Mouse (Mus musculus): ENCODE measurements around the gene Lmna. TPM values are rescaled to one million over a fixed set of nuclear protein-coding genes. Genes with fewer than 3 reads are reported as not detected.

Gene Lmna
- total RNA-seq, 4 experiments from 2014 or later, result 38.0 to 45.6 (median 40.2) TPM

DNA sequence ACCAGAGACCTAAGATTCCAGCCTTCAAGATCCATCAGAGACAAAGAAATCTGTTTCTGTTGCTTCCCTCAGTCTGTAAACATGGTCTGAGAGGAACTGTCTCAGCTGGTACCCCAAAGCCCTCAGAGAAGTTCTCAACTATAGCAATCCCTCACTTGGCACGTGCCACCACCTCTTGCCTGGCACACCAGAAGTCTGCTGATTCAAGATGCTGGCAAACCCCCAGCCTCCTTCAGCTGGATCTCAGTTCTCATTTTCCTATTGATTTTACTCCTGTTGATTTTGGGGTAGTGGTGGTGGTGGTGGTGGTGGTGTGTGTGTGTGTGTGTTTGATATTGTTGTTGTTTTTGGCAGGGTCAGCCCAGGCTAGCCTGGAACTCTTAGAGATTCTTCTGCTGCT, 36.2 kb downstream of the Lmna start:
- no peak for DNase-seq (ENCODE audit: low spot score in 2 of 2)

DNA sequence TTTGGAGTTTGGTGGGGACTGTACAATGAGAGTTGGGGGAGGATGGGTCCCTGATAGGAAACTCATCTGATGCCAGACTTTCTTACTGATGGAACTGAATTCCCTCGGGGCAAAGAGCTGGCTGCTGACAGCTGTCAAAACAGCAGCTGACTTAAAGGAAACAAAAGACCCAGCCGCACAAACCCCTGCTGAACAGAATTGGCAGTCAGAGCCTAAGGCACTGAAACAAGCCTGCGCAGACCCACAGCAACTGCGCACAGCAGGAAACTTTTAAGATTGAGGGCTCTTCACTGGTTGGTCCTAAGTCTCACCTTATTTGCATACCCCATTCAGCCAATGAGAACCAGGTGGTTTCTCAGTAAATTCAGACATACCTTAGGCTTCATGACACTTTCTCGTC, 36.7 kb downstream of the Lmna start:
- DNase-seq (ENCODE audit: low spot score in 2 of 2), result no peak

DNA sequence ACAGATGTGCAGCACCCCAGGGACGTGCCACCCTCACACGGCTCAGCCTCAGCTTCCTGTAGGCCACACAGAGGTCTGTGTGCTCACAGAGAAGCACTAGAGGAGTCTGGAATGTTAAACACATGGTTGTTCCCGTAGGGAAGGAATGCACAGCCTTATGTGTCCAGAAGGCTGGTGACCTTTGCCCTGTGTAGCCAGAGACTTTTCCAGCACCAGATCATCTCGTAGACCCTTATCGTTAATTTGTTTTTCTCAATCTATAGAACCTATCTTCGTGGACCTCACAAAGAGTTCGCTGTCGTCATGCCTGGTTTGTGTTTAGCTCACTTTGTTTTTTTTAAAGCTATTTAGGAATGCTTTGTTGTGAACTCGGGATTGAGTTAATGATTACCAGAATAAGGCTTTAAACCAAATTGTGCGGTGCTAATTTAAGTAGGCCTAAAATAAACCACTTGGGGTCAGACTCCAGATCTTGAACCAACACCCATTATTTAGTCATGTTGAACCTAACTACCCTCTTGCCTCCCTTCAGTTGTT, 38.7 kb downstream of the Lmna start:
- DNase-seq (ENCODE audit: low spot score in 2 of 2), result no peak

DNA sequence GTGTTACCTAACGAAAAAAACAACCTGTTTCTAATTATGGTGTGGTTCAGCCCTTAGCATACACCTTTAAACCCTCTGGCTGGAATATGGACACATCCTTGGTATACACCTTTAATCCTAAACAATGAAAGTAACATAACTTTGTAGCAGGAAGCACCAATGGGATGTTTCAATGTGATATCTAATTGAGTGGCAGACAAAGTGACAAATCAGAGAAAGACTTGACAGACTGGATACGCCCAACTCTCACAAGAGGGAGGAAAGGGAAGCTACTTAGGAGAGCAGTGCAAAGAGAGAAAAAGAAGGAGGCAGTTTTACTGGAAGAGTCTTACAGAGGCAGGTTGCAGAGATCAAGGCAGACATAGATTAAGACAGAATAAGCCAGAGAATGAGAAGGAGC, 40.3 kb downstream of the Lmna start:
- DNase-seq (ENCODE audit: low spot score in 2 of 2), result no peak

DNA sequence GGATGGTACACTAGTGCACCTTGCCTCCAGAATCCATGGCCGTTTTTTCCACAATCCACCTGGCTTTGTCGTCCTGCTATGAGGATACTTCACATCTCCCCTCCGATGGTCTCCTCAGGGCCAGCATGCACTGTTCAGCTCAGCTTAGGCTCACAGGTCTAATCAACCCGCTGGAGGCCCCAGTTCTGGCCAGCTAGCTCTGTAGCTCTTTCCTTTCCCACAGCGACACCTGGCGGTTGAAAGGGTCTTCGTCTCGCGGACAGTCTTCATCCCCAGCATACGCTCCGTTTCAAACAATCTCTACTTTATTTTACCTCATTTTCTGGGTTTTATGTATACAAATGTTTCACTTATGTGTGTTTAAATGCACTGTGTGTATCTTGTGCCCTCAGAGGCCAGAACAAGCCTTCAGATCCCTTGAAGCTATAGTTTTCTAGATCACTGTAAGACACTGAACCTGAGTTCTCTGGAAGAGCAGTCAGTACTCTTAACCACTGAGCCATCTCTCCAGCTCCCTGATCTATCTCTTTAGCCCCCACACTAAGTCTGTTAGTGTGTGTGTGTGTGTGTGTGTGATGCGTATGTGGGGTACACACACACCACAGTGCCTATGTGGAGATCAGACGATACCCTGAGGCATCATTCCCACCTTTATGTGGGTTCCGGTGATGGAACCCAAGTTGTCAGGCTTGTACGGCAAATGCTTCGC, 42.5 kb downstream of the Lmna start:
- peak; percentile 66 to 91 for DNase-seq (ENCODE audit: low spot score in 2 of 2)

DNA sequence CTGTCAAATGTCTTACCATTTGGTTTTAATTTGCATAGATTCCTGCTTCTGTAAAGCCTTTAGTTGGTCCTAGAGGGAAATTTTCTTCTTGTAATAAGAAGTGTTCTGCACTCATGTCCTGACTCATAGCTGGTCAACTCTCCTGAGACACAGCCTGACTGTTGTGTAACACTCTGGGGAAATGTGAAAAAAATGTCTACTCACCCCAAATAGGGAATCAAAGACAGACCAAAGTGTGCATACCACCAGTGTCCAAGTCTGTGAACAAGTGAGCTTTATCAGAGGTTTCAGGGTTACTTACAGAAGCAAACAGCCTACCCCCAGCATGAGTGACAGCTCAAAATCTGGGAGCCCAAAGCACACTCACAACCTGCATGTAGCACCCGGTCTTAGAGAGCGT, 44.6 kb downstream of the Lmna start:
- DNase-seq (ENCODE audit: low spot score in 2 of 2), result no peak

DNA sequence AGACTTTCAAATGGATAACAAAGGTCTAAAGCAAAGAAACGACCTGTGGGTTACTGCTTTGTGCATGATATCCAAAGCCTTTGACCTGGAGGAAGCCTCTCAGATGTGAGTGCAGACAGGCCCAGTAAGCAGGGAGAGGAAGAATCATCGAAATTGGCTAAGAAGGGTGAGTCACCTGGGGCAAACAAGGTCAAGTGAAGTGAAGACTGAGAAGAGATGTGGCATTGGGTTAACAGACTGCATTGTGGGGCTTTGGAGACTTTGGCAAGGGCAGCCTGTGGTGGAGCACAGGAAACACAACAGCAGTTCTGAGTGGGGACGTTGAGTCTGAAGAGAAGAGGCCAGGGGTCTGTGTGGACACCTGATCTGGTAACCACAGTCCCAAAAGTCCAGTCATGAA, 45.3 kb downstream of the Lmna start:
- DNase-seq (ENCODE audit: low spot score in 2 of 2), result no peak

DNA sequence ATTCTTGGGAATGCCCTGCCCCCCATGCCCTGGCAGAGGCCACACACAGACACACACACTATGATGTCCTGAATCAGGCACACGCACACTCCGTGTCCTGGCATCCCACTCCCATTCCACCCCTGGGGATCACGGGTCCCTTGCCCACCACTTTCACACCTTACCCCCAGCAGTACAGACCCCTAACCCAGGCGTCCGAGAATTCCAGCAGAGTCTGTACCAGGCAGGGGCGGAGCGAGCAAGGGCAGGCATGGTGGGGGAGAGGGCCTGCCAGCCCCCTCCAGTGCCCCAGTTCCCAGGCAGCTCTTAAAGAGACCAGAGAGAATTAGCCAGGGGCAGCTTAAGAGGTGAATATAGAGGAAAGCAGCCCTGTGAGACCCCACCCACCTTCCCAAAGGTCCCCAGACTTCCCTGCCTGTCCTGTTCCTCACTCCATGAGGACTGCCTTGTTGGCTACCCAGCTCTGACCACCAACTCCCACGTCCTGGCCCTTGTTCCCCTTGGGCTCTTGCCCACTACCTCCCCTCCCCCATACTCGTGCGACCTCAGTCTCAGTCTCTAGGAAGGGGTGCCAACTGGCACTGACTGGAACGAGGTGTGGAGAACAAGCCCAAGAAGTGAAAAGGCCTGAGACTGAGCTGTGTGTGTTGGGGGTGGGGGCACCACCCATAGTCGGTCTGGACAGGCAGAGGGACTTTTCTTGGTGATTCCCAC, 48.6 kb downstream of the Lmna start, which contains the start of gene Sema4a:
Gene Sema4a, minus strand, starts transcription at position 200 of the 714 bp plus-strand sequence.
- DNase-seq (ENCODE audit: low spot score in 2 of 2), result no peak

DNA sequence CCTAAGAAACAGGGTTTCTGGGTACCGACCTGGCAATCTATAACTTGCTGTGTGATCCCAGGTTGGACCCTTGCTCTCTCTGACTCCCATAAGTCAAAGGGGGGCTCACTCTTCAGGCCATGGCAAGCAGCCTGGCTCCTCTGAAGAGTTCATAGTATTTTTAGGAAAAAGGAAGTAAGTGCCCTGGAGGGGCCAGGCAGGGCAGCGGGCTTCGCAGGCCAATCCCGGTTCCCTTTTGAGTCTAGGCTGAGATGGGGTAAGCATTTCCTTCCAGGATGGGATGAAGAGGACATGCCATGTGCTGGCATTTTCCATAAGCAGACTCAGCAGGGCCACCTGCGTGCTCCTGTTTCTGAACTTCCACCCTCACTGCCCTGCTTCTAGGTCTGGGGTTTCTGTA, 49.7 kb downstream of the Lmna start:
- DNase-seq (ENCODE audit: low spot score in 2 of 2), result no peak

DNA sequence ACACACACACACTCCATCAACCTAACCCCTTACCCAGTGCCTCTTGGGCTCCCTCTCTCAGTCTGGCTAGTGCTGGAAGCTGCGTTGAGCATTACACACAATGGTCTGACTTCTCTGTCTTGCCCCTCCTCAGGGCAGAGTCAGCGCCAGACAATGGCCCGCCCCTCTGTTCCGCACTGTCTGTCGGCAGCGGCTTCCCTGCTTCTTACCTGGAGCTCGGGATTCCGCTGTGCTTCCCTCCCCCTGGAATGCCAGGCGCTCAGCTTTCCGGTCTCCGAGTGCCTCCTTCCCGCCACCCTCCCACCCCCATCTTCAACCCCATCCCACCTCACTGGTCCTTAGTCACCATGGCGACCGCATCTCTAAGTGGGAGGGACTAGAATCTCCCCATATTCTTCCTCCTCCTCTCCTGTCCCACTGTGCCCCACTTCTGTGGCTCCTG, 51.0 kb downstream of the Lmna start:
- no peak for DNase-seq (ENCODE audit: low spot score in 2 of 2)

DNA sequence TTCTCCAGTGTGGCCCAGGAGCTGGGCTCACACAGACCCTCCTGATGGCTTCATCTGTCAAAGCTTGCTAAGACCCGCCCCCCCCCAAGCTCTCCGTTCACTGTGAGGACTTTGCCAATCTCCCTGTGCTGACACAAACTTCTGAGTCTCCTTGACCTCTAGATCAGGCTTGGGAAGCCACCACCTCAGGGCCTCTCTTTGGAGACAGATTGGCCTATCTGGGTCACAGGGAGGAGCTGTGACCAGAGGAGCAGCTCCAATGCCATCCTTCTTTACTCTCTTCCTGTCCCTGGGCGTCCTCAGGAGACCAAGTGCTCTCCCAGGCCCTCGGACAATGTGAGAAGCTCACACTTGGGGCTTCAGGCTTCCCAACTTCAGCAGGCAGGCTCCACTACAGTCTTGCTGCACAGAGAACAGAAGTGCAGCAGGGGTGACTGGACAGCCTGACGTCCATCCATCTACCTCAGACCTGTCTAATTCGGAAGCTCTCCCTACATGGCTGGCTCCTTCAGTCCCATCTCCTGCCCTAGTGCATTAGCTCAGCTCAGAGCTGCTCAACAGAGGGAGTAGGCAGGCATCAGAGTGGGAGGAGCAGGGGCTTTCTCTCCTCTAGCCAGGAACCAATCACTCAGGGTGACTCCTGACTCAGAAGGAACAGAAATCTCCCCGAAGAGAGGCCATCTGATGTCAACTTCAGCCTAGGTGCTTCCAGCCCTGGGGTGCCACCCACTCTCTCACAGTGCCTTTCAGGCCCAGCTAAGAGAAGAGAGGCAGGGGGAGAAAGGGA, 52.8 kb downstream of the Lmna start:
- DNase-seq (ENCODE audit: low spot score in 2 of 2), result no peak

DNA sequence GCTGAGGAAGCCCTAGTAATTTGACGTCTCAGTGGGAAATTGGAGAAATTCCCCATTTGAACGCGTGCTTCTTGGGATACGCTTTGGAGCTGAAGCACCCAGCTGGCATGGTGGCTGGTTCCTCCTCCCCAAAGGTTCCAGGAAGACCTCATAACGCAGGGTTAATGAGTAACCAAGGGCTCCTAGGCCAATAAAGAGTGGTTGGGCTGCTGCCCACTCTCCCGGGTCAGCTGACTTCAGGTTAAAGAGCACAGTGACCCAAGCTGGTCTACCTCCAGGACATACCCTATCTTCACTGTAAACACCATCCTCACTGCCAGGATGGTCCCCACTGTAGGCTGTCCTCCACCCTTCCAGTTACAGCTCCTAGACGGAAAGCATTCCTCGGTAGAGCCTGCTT, 53.4 kb downstream of the Lmna start:
- no peak for DNase-seq (ENCODE audit: low spot score in 2 of 2)

DNA sequence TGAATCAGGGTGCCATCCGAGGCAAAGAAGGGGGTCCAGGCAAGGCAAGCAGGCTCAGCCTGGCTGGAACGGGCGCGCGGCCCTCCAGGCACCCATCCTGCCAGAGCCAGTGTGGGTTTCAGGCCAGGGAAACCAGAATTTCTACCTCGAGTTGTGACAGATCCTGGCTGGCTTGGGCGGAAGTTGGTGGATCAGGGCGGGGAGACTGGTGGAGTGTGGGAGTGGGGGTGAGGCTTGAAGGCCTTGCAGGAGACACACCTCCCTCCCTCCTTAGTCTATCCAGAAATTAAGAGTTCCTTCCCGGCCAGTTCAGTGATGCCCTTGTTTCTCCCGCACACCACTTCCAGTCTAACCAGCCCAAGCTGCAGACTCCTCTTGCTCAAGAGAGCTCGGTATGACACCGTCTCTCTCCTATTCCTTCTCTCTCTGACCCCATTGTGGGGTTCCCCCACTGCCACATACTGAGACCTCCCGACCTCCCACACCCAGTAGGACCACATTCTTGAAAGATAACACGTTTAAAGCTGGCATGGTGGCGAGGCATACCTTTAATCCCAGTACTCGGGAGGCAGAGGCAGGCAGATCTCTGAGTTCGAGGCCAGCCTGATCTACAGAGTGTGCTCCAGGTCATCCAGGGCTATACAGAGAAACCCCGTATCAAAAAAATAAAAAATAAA, 54.0 kb downstream of the Lmna start:
- DNase-seq (ENCODE audit: low spot score in 2 of 2), result no peak

DNA sequence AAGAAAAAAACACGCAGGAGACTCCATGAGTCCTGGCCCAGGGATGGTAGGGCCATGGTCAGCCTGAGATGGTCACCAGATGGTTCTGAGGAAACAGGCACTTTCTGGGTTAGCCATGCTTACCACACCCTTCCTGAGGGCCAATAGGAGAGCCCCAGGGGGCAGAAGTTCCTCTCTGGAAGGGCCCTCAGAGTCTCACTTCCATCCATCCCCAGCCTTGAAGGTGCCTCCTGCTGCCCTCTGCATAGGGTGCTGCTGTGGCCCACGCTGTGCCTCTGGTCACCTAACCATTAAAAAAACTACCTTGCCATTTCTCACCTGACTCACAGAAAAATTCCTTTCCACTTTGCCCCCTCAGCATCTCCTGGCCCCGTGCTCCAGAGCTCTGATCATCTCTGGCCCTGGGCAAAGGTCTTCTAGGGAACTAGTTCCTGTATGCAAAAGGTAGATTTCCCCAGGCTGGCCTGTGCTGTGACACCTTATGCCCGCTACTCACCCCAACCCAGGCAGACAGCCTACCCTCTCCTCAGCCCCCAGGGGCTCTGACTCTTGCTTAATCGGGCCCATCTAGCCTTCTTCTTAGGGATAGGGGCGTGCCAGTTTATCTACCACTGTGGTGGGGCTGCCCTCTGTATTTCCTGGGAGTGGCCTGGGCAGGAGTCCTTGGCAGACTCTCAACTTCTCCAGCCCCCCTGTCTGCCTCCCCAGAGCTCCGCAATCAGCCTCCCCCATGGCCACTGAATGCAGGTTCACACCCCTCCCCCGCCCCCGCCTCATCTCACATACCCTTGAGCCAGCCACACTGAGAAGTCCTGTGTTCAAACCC, 54.8 kb downstream of the Lmna start:
- no peak for DNase-seq (ENCODE audit: low spot score in 2 of 2)

DNA sequence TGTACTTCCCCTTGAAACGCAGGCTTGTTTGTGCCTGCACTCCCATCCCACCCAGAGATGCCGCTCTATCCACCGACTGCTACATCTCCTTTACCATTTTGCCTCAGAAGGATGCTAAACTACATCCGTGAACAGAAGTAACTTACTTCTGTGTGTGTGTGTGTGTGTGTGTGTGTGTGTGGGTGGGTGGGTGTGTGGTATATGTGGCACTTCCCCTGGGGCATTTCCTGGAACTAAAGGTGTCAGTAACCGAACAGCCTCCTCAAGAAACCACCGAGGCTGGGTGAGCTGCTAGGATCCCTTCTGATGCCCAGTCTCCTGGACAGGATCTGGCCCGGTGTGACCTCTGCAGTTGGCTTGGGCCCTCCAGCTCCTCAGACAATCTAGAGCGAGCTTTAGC, 55.8 kb downstream of the Lmna start:
- DNase-seq (ENCODE audit: low spot score in 2 of 2), result no peak

DNA sequence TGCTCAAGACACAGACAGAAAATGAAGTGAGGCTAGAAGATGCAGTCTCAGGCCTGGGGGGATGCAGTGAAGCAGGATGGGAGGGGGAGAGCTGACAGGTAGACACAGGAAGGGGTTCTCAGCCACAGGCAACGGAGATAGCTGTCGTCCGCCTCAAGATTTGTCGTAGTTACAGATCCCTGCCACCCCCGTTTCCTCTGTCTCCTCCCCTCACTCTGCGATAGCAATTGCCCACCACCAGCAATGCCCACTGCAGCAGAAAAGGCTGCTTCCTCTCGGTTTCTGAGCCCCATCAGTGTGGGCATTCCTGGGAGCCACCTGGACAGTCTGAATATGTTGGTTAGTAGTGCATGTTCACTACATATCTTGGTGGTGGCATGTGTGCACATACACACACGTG, 56.4 kb downstream of the Lmna start:
- DNase-seq (ENCODE audit: low spot score in 2 of 2), result no peak

DNA sequence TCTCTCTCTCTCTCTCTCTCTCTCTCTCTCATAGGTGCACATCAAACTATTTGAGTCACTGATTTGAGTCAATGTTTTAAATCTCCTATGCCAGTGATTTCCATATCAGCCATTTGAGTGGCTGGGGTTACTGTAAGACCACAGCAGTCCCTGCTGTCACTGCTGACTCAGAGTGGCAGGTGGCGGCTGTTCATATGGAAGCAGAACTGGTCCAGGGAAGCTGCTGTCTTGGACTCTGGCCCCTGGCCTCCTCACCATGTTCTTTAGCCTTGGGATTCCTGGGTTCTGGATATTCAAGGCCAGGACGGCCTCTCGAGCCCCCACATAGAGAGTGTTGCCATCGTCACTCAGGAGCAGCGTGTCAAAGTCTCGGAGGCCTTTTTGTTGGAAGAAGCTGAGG, 57.0 kb downstream of the Lmna start:
- DNase-seq (ENCODE audit: low spot score in 2 of 2), result no peak

DNA sequence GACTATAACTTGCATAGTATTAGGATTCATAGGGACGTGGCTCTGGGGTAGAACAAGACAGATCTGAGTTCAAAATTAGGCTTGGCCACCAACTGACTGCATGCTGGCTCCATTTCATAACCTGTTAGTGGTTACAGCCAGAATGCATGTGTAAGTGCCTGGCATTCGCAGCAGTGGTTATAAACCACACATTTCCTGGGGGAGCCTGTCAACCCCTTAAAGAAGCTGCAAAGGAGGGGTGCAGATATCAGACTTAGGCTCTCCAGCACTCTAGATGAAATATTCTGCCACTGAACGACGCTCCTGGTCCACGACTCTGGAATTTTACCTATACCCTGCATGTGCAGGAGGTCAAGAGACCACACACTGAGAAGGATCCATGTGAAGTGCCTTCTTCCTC, 57.5 kb downstream of the Lmna start:
- DNase-seq (ENCODE audit: low spot score in 2 of 2), result no peak

DNA sequence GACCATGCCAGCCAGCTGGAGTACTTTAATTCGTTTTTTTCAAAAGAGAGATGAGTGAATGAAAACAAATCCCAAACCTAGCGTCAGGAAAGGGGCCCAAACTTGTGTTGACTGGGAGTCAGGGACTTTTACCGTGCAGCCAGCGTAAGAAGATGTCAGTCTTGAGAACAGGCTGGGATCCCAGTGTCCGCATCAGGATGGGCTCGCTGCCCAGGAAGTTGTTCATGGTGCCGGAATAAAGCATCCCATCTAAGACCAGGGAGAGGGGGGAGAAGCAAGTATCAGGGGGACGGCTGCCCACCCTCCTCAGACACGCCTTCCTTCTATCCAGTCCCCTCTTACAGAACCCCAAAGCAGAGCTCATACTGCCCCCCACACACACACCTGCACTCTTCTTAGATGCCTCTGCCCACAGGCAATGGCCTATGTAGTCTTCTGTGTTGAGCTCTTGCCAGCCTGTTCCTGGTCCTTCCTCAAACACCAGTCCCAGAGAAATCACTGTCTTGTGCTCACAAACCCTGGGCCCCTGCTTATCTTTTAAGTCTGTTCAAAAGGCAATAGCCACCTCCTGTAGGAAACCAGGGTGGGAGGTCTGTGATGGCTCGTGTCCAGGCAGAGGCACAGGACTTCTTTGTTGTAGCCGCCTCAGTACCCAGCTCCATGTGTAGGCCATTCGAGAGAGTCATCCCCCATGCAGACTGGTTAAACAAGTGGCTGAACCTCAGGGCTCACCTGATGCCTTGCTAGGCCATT, 59.2 kb downstream of the Lmna start:
- no peak for DNase-seq (ENCODE audit: low spot score in 2 of 2)

Measured in layer of hippocampus, adult 8-10 months (tissue).